Mouse (Mus musculus): ENCODE data around the gene Ccdc187.

The Ccdc187 gene

GRCm38 (mm10) chr2:26280594-26280993, 13.8 kb downstream of the Ccdc187 start:
- no peak for DNase-seq (ENCODE audit: low spot score)

GRCm38 (mm10) chr2:26279712-26280111, 14.6 kb downstream of the Ccdc187 start:
- DNase-seq (ENCODE audit: low spot score) = no peak

DNA sequence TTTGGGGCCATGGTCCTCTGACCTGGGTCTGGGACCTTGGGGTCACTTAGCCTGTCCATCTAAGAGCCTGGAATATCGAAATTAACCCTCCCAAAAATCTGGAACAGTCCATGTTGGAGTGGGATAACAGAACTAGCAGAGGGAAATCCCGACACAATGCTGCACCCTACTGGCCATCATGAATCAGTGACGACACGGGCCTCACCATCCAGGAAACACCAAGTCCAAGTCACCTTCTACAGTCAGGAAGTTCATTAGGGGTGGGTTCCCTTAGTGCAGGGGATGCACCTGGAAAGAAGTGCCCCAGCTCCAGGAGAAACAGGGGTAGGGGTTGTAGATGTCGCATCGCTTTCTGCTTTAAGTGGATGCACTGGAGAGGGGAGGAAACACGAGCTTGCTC, 20.7 kb downstream of the Ccdc187 start:
- peak; percentile 55 for DNase-seq (ENCODE audit: low spot score)

DNA sequence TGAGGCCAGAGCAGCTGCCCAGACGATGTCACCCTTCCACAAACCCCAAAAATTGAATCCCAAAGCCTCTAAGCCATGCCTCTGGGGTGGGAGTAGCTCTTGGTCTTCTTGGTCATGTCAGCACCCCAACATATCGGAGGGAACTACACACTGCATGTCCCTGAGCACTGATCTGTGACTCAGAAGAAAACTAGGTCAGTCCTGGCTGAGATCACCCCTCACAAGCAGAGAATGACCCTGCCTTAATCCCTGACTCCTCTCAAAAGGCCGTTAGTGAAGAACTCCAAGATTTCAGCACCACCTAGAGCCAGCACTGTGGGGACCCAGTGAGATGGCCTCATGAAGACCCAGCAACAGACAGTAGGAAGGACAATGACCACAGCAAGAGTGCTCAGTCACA, 26.1 kb downstream of the Ccdc187 start:
- DNase-seq (ENCODE audit: low spot score) = no peak

GRCm38 (mm10) chr2:26266066-26266742, 28.2 kb downstream of the Ccdc187 start:
- DNase-seq (ENCODE audit: low spot score) = no peak

GRCm38 (mm10) chr2:26265095-26265494, 29.3 kb downstream of the Ccdc187 start:
- DNase-seq (ENCODE audit: low spot score) = no peak

DNA sequence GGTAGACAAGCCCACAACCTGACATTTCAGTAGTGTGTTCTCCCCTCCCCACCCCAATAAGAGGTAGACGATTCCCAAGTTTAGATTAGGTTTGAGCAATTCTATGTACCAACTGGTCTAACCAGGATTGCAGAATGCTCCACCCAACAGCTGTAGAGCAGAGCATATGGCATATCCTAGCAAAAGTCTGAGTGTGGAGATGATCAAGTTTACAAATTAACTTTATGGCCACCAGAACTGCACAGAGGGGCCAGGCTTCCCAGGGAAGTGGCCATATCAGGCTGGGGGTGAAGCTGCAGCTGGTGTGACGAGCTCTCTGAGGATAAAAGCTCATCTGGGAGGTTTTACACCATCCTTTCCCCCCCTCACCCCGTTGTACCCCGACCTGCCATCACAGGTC, 29.7 kb downstream of the Ccdc187 start:
- DNase-seq (ENCODE audit: low spot score) = no peak

- DNase-seq (ENCODE audit: low spot score) = no peak
Measured at GRCm38 (mm10) chr2:26257315-26258096, 36.9 kb downstream of the Ccdc187 start.

DNA sequence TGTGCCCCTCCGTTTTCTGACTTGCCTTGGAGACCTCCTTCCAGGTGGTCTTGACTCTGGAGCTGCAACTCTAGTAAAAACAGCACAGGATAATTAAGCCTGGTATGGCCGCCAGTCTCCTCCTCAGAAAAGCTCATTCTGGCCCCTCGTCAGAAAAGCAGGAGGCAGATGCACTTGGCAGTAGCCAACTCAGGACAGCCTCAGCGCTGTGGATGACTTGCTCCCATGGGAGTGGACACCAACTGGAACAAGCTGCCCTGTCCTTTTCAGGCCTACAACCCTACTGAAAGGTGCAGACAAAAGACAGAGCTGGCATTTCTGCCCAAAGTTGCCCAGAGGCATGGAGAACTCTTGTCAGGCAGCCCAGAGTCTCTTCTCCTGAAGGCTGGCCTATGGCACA, 39.5 kb downstream of the Ccdc187 start:
- DNase-seq (ENCODE audit: low spot score) = no peak

DNA sequence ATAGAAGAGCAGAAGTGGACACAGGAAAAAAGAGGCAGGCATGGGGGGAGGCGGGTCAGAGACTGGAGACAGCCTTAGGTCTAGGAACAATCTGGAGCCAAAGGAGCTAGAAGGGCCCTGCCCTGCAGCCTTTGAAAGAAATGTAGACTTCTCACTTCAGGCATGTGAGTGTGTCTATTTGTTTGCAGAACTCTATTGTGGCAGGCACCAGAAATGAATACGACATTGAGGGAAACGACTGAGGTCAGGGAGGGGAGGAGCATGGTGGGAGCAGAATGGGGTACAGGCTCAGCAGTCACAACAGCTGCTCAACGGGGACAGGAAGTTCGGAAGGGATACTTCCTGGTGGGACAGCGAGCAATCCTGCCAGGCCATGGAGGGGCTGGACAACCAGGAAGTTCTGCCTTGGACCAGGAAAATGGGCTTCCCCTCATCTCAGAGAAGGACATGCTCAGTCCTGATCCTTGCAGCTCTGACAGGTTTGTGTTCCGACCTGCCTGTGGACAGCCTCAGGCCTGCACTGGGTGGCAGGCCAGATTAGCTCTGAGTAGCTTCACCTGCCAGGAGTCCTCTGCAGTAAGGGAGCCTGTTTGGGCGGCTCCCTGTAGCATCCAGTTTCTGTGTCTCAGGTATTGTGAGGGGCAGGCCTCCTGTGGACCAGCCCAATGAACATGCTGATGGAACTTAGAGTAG, 41.7 kb downstream of the Ccdc187 start:
- no peak for DNase-seq (ENCODE audit: low spot score)

- no peak for DNase-seq (ENCODE audit: low spot score)
Measured at GRCm38 (mm10) chr2:26247531-26247930, 46.8 kb downstream of the Ccdc187 start.

- DNase-seq (ENCODE audit: low spot score) = no peak
Measured at GRCm38 (mm10) chr2:26240841-26241240, 53.5 kb downstream of the Ccdc187 start.

GRCm38 (mm10) chr2:26240330-26240729, 54.0 kb downstream of the Ccdc187 start:
- DNase-seq (ENCODE audit: low spot score) = no peak

DNA sequence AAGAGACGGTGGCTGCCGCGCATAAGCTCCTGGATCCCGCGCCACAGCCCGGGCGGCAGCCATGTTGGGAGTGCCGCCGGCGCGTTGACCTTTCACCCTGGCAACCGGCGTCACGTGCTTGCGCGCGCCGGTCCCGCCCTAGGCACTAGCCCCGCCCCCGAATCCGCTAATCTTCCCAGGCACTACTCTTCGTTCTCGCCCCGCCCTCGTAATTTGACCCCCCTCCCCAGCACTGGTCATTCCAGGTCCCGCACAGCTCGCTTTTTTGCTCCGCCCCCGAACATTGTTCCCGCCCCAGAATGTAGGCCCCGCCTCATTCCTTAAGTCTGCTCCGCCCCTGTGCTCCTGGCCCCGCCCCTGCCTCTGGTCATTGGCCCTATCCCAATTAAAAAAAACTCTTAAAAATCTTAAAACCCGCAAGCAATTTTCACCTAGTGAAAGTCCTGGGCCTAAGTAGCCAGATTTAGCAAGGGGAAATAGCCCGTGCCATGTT, 57.0 kb downstream of the Ccdc187 start, which contains the start of gene Qsox2:
TSS of gene Qsox2 (minus strand) at position 236 of the 493 bp plus-strand sequence.
- peak; percentile 95 for DNase-seq (ENCODE audit: low spot score)

GRCm38 (mm10) chr2:26236681-26237289, 57.6 kb downstream of the Ccdc187 start:
- no peak for DNase-seq (ENCODE audit: low spot score)

DNA sequence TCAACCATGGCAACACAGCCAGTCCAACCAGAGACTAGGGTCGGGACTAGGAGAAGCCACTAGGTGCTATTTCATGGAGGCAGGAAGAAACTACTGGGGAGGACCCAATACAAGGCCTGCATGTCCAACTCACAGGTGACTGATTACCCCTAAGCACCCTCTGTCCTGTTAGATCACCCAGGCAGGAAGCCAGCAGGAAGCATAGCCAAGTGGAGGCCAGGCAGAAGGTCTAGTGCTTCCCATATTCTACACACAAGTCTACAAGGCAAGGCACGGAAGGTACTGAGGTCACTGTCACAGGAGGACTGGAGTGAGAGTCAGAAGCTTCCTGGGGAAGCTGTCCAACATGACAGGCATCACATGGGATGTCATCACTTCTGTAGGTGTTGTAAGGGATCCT, 59.6 kb downstream of the Ccdc187 start:
- no peak for DNase-seq (ENCODE audit: low spot score)

GRCm38 (mm10) chr2:26234253-26234652, 60.1 kb downstream of the Ccdc187 start:
- no peak for DNase-seq (ENCODE audit: low spot score)

- DNase-seq (ENCODE audit: low spot score) = no peak
Measured at GRCm38 (mm10) chr2:26231366-26231765, 63.0 kb downstream of the Ccdc187 start.

- DNase-seq (ENCODE audit: low spot score) = no peak
Measured at GRCm38 (mm10) chr2:26230253-26230652, 64.1 kb downstream of the Ccdc187 start.

DNA sequence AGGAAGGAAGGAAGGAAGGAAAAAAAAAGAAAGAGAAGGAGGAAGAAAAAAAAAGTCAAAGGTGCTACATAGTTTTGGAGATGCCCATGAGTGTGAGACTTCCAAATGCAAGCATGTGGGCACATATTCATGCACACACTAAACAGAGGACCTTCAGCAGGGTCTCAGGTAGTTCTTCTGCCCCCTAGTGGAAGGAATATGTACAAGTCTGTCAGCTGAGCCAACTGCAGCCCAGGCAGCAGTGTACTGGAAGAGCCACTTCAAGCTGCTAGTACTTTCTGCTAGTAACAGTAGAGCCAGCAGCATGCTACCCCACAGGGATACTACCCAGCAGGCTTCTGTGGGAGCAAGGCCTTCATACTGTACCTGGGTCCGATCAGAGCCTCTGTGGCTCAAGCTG, 66.6 kb downstream of the Ccdc187 start:
- no peak for DNase-seq (ENCODE audit: low spot score)

GRCm38 (mm10) chr2:26225242-26225641, 69.1 kb downstream of the Ccdc187 start:
- DNase-seq (ENCODE audit: low spot score) = no peak

DNA sequence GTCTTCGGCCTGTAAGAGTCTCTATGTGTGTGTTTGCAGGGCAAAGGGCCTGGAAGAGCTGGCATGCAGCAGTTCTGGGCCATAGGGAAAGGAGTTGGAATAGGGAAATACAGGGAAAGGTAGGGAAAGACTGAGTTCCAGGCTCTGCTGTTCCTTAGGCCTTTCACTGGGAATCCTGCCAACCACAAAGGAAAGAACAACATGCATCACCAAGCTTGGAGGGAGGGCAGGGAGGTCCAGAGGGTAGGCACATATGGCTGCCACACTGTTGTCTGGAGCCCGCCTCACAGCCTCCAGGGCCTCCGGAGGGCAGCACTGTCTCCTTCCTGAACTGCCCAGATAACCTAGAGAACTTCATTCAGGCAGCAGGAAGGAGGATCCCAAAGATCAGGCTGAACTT, 70.4 kb downstream of the Ccdc187 start:
- DNase-seq (ENCODE audit: low spot score) = no peak

Measured in urinary bladder, postnatal 25 days (tissue).